Mouse (Mus musculus): ENCODE results near the gene Samd4. TPM values are rescaled to one million over a fixed set of nuclear protein-coding genes. Genes with fewer than 3 reads are reported as not detected.

Samd4 gene
- polyA plus RNA-seq, 1 experiment = 17.6 TPM

DNA sequence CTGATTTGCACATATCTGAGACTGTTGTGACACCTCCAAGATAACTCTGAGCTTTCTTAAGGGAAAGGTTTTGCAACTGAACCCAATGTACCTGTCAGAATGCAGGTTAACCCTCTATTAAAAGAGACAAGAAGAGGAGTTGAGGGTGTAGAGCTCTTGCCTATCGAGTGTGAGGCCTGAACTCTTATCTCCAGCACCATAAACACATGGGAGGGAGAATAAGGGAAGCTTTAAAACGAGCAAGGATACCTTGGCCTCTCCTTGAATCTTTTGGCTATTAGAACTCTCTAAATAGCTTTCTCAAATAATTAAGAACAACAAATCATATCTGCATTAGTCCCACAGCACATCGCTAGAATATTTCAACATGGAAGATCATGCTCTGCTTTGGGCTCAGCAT is 135.0 kb downstream of the Samd4 start:
- no peaks in the 10 kb centered on the region for H3K4me1 ChIP-seq (ENCODE audit: control insufficient read depth, insufficient read depth, low read length)

DNA sequence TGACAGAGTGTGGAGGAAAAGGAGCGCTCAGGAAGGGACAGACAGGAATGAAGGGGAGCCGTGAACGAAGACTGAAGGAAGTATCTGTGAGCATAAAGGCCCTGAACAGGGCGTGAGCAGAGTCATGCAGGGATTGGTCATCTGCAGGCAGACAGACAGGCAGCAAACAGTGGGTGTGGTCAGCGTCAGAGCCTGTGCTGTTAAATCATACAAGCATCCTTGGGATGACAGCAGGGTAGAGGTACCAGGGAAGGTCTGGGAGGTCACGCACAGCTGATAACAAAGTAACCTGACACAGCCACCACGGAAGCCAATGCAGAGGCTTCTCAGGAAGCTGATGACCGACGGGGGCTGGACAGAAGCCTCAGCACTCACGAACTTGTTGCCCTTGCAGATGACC is 138.2 kb downstream of the Samd4 start:
- Histone ChIP-seq H3K27ac (ENCODE audit: insufficient read depth, low read length) (no peak overlapping the region), H3K9ac (ENCODE audit: low read depth, poor library complexity, severe bottlenecking) (no peak overlapping the region), H3K36me3 (ENCODE audit: control insufficient read depth, insufficient read depth, low read length, poor library complexity, severe bottlenecking) (no peaks in the 10 kb centered on the region), H3K4me3 (ENCODE audit: low read depth, low read length) (no peak overlapping the region), H3K4me1 (ENCODE audit: control insufficient read depth, insufficient read depth, low read length) (no peaks in the 10 kb centered on the region), H3K27me3 (ENCODE audit: control insufficient read depth, insufficient read depth, low read length, poor library complexity, severe bottlenecking) (no peaks in the 10 kb centered on the region), H3K9me3 (replicated peaks; ENCODE audit: control insufficient read depth, insufficient read depth, low read length, poor library complexity, severe bottlenecking) (no peaks in the 10 kb centered on the region)
- TF ChIP-seq POLR2A (IDR thresholded peaks at IDR 0.05; ENCODE audit: insufficient read depth, low read length) = no peak
- no peak for TF ChIP-seq EP300 (IDR thresholded peaks at IDR 0.05; ENCODE audit: insufficient read depth, low read depth, low read length)
- TF ChIP-seq CTCF (IDR thresholded peaks at IDR 0.05; ENCODE audit: low read depth, low read length) = no peak

More for the DNA sequence above, 135.0 kb downstream of the Samd4 start:
- Histone ChIP-seq H3K9ac (ENCODE audit: low read depth, poor library complexity, severe bottlenecking) (no peak overlapping the region), H3K4me3 (ENCODE audit: low read depth, low read length) (no peak overlapping the region), H3K27me3 (ENCODE audit: control insufficient read depth, insufficient read depth, low read length, poor library complexity, severe bottlenecking) (no peaks in the 10 kb centered on the region), H3K36me3 (ENCODE audit: control insufficient read depth, insufficient read depth, low read length, poor library complexity, severe bottlenecking) (no peaks in the 10 kb centered on the region), H3K27ac (ENCODE audit: insufficient read depth, low read length) (no peak overlapping the region), H3K9me3 (replicated peaks; ENCODE audit: control insufficient read depth, insufficient read depth, low read length, poor library complexity, severe bottlenecking) (no peaks in the 10 kb centered on the region)
- no peak for TF ChIP-seq POLR2A (IDR thresholded peaks at IDR 0.05; ENCODE audit: insufficient read depth, low read length)

DNA sequence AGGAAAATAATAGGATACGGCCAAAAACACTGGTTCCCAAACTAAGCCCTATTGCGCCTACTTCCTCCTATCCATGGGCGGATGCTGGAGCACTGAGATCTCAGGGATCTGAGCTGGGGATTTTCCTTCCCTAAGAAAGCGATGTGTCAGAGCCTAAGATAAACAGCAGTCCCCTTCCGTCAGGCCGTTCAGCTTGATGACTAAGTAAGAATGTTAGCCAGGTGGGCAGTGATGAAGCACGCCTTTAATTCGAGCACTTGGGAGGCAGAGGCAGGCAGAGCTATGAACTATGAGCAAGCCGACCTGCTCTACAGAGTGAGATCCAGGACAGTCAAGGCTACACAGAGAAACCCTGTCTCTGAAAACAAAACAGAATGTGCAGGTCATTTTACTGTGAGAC is 140.9 kb downstream of the Samd4 start:
- no peaks in the 10 kb centered on the region for H3K36me3 ChIP-seq (ENCODE audit: control insufficient read depth, insufficient read depth, low read length, poor library complexity, severe bottlenecking)
- no peaks in the 10 kb centered on the region for H3K9me3 ChIP-seq (replicated peaks; ENCODE audit: control insufficient read depth, insufficient read depth, low read length, poor library complexity, severe bottlenecking)
- H3K27me3 ChIP-seq (ENCODE audit: control insufficient read depth, insufficient read depth, low read length, poor library complexity, severe bottlenecking) = no peaks in the 10 kb centered on the region; the same call in 1 of the 2 replicates
- no peak overlapping the region for H3K9ac ChIP-seq (ENCODE audit: low read depth, poor library complexity, severe bottlenecking)
- H3K4me1 ChIP-seq (ENCODE audit: control insufficient read depth, insufficient read depth, low read length) = no peaks in the 10 kb centered on the region
- no peak overlapping the region for H3K27ac ChIP-seq (ENCODE audit: insufficient read depth, low read length)
- no peak overlapping the region for H3K4me3 ChIP-seq (ENCODE audit: low read depth, low read length)
- no peak for TF ChIP-seq CTCF (IDR thresholded peaks at IDR 0.05; ENCODE audit: low read depth, low read length)
- TF ChIP-seq EP300 (IDR thresholded peaks at IDR 0.05; ENCODE audit: insufficient read depth, low read depth, low read length) = no peak
- TF ChIP-seq POLR2A (IDR thresholded peaks at IDR 0.05; ENCODE audit: insufficient read depth, low read length) = no peak

DNA sequence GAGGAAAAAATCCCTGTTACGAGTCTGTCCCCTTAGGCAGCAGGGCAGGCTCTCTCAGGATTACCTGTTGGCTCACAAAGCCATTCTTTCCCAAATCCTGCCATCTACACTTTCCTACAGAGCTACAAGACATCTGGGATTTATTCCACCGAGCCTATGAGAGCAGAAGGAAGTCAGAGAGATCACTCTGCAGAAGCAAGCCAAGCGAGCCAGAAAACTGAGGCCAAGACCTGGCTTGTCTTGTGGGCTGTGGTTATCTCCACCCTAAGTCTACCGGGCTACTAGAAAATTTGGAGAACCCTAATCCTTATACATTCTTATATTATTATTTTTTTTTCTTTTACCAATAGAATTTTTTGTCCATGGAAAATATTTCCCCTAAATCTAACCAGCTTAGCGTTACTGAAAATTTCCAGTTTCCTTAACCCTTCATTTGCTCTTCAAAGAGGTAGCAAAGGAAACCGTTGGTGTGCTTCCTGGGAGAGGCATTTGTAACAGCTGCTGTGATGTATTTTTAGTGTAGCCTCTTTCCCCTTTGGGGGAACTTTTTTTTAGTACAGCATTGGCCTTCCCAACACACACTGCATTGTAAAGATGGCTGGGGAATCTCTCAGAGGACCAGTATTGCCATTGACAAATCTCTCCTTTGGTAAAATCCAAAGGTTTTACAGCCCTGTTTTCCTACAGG is 144.9 kb downstream of the Samd4 start:
- Histone ChIP-seq H3K9me3 (replicated peaks; ENCODE audit: control insufficient read depth, insufficient read depth, low read length, poor library complexity, severe bottlenecking) (no peaks in the 10 kb centered on the region), H3K36me3 (ENCODE audit: control insufficient read depth, insufficient read depth, low read length, poor library complexity, severe bottlenecking) (no peaks in the 10 kb centered on the region), H3K4me1 (ENCODE audit: control insufficient read depth, insufficient read depth, low read length) (no peaks in the 10 kb centered on the region), H3K9ac (ENCODE audit: low read depth, poor library complexity, severe bottlenecking) (no peak overlapping the region), H3K27me3 (ENCODE audit: control insufficient read depth, insufficient read depth, low read length, poor library complexity, severe bottlenecking) (no peaks in the 10 kb centered on the region; the same call in 1 of the 2 replicates), H3K27ac (ENCODE audit: insufficient read depth, low read length) (no peak overlapping the region), H3K4me3 (ENCODE audit: low read depth, low read length) (no peak overlapping the region)
- TF ChIP-seq POLR2A (IDR thresholded peaks at IDR 0.05; ENCODE audit: insufficient read depth, low read length) = no peak
- TF ChIP-seq CTCF (IDR thresholded peaks at IDR 0.05; ENCODE audit: low read depth, low read length) = no peak
- no peak for TF ChIP-seq EP300 (IDR thresholded peaks at IDR 0.05; ENCODE audit: insufficient read depth, low read depth, low read length)

DNA sequence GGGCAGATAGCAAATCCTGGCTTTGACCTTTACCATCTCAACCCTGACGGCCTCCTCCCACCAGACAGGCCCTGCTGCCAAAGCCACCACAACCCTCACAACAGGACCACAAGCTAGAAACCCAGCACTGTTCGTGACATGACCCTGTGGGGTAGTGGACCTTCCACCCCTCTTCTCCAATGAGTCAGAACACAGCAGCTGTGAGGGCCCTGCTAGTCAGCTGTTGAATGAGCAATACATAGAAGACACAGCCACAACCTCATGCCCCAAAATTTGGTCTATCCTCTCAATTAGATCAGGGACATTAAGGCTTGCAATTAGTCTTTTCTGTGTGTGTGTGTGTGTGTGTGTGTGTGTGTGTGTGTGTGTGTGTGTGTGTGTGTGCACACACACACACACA is 148.9 kb downstream of the Samd4 start:
- Histone ChIP-seq H3K9ac (ENCODE audit: low read depth, poor library complexity, severe bottlenecking) (no peak overlapping the region), H3K36me3 (ENCODE audit: control insufficient read depth, insufficient read depth, low read length, poor library complexity, severe bottlenecking) (no peaks in the 10 kb centered on the region), H3K4me3 (ENCODE audit: low read depth, low read length) (no peak overlapping the region), H3K4me1 (ENCODE audit: control insufficient read depth, insufficient read depth, low read length) (no peaks in the 10 kb centered on the region), H3K27ac (ENCODE audit: insufficient read depth, low read length) (no peak overlapping the region), H3K9me3 (replicated peaks; ENCODE audit: control insufficient read depth, insufficient read depth, low read length, poor library complexity, severe bottlenecking) (no peaks in the 10 kb centered on the region), H3K27me3 (ENCODE audit: control insufficient read depth, insufficient read depth, low read length, poor library complexity, severe bottlenecking) (no peaks in the 10 kb centered on the region; the same call in 1 of the 2 replicates)
- TF ChIP-seq EP300 (IDR thresholded peaks at IDR 0.05; ENCODE audit: insufficient read depth, low read depth, low read length) = no peak
- no peak for TF ChIP-seq POLR2A (IDR thresholded peaks at IDR 0.05; ENCODE audit: insufficient read depth, low read length)
- TF ChIP-seq CTCF (IDR thresholded peaks at IDR 0.05; ENCODE audit: low read depth, low read length) = no peak

DNA sequence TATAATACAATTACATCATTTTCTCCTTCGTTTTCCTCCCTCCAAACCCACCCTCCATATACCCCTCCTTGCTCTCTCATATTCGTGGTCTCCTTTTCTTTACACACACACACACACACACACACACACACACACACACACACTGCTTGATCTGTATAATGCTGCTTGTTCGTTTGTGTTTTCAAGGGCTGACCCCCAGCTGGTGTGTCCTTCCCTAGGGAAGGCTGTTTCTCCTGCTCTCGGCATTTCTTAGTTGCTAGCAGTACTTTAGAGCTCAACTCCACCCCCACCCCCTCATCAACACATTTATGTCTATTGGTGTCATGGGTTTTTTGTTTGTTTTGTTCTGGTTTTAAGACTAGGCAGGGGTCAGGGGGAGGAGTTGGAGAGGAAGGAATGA is 149.5 kb downstream of the Samd4 start:
- H3K4me3 ChIP-seq (ENCODE audit: low read depth, low read length) = no peak overlapping the region
- no peak for TF ChIP-seq POLR2A (IDR thresholded peaks at IDR 0.05; ENCODE audit: insufficient read depth, low read length)
- TF ChIP-seq CTCF (IDR thresholded peaks at IDR 0.05; ENCODE audit: low read depth, low read length) = no peak
- no peak for TF ChIP-seq EP300 (IDR thresholded peaks at IDR 0.05; ENCODE audit: insufficient read depth, low read depth, low read length)
- no peaks in the 10 kb centered on the region; the same call in 1 of the 2 replicates for H3K27me3 ChIP-seq (ENCODE audit: control insufficient read depth, insufficient read depth, low read length, poor library complexity, severe bottlenecking)
- H3K36me3 ChIP-seq (ENCODE audit: control insufficient read depth, insufficient read depth, low read length, poor library complexity, severe bottlenecking) = no peaks in the 10 kb centered on the region
- no peaks in the 10 kb centered on the region for H3K4me1 ChIP-seq (ENCODE audit: control insufficient read depth, insufficient read depth, low read length)
- no peak overlapping the region for H3K9ac ChIP-seq (ENCODE audit: low read depth, poor library complexity, severe bottlenecking)
- no peaks in the 10 kb centered on the region for H3K9me3 ChIP-seq (replicated peaks; ENCODE audit: control insufficient read depth, insufficient read depth, low read length, poor library complexity, severe bottlenecking)
- no peak overlapping the region for H3K27ac ChIP-seq (ENCODE audit: insufficient read depth, low read length)
